Mouse (Mus musculus) activated CD4-positive, CD25-positive, alpha-beta regulatory T cell (primary cell): ENCODE data around the gene Ptbp3. TPM values are rescaled to one million over a fixed set of nuclear protein-coding genes. Genes with fewer than 3 reads are reported as not detected.

ENCODE experiments used
- polyA plus RNA-seq, 2 experiments: library from polyadenylated mRNA; unstranded; fragments of 100-300 nt; shearing (Covaris generic); gene quantifications; one replicate each; pipeline ENCODE4 v1.2.1; 2017

The Ptbp3 gene
- 100 to 1,000 TPM; 126 to 169 TPM for polyA plus RNA-seq

DNA sequence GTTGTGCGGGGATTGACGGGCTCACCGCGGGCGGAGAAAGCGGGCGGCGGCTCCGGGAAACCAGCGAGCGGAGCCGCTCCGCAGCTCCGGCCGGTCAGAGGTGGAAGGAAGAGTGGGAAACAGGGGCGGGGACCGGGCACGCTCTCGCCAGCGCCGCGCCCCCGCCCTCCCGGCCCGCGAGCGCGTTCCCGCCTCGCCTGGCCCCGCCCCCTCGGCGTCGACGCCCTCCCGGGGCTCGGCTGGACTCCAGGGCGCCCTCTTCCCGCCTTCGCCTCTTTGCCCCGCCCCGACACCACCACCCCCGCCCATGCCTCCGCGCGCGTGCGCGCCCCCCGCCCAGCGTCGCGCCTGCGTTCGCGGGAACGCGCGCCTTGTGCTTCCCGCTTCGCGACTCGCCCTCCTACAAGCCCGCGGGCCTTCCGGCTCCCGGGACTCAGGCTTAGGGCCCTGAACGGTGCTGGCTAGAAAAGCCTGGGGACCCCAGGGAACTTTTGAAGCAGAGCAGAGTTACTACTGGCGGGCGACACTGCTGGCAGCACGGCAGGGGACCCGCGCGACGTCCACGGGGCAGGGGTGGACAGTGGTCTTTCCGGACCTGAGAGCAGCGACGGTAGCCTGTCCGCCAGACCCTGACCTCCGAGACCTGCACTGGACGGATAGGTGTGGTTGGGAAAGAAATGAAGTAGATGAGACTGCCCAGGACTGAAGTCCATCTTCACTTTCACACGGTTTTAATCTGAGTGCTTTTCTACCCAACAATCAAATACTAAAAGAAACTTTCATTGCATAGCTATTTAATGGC, at the start of gene Ptbp3:
Gene Ptbp3 (minus strand): TSS at position 190 of the 802 bp plus-strand sequence.

DNA sequence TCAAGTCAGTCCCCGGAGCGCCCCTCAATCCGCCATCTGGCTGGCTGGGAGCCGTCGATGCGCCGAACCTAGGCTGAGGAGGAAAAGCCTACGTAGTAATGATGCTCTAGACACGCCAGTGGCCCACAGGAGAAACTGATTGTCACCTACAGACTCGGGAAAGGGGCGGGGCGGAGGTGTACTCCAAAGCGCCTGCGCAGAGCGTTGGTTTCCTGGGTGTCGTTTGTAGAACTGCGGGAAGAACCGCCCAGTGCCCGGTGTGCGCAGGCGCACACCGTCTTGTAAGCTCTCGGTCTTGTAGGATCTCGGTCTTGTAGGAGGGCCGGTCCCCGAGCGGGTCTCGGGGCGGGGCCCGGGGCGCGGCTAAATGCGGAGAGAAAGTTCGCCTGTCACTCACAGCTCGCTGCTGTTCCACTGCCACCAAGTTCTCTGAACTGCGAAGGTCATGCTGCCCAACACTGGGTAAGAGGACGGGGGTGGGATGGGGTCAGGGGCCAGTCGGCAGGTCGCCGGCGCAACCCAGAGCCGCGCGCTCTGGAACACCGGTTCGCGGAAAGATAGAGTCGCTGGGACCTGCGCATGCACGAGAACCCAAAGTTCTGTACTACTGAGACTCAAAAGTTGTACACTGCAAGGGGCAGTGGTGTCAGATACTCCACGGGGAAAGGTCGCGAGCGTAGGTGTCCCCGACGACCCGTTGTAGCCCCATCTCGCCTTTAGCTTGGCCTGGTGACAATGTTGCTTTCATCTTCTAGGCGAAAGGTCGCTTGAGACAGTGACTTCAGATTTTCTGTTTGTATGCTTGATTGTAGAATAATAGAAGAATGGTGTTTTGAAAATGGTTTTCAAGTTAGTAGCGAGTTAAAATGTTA, 32.4 kb upstream of the Ptbp3 start, which contains the start of gene Hsdl2:
Gene Hsdl2 (plus strand): TSS at position 250 of the 872 bp plus-strand sequence.

DNA sequence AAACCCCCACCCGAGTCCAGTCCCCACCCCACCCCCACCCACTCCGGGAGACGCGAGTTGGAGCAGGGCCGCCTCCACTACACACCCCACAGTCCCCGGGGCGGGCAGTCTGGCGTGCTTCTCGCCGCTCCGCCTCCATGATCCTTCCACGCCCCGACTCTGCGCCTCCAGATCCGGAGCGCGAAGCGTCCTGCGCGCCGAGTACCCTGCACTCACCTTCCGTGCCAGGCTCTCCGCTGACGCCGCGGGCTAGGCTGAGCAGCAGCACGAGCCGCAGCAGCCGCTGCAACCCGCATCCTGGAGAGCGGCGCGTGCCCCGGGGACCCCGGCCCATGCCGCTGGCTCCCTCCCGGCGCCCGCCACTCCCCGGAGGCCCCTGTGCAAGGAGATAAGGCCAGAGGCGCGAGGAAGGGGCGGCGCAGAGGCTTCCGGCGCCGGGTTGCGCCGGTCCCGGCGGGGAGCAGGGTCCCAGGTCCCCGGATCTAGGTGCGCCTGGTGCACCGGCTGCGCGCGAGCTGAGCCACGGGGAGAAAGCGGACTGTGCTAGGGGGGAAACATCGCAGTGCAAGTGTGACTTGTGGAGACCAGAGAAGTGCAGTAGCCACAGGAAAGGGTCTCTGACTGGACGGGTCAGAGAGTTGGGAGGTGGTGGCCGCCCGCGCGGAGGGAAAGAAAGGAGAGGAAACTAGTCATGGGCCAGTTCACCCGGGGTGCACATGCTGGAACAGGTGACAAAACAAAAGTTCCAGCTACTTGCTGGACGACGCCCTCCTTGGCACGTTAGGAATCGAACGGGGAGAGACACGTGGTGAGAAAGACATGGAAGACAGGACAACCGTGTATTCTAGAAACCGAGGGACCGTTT, 110.9 kb downstream of the Ptbp3 start, which contains the start of gene Susd1:
Gene Susd1 (minus strand): TSS at position 644 of the 865 bp plus-strand sequence.

Other genes starting within 250 kb of the Ptbp3 start
- 1 to 10 TPM; 4.9 to 5.2 TPM for gene Susd1, start 110.7 kb downstream of the Ptbp3 start, polyA plus RNA-seq
- 10 to 100 TPM; 28.2 to 38.6 TPM for gene Hsdl2, start 32.2 kb upstream of the Ptbp3 start, polyA plus RNA-seq
- 10 to 100 TPM; 13.5 to 17.3 TPM for gene E130308A19Rik, start 76.8 kb upstream of the Ptbp3 start, polyA plus RNA-seq